Mouse (Mus musculus): ENCODE measurements around the gene Cacna1d. TPM values are rescaled to one million over a fixed set of nuclear protein-coding genes. Genes with fewer than 3 reads are reported as not detected.

Gene Cacna1d
- total and polyA plus RNA-seq, 3 experiments = 0.04 to 0.66 (median 0.08) TPM

DNA sequence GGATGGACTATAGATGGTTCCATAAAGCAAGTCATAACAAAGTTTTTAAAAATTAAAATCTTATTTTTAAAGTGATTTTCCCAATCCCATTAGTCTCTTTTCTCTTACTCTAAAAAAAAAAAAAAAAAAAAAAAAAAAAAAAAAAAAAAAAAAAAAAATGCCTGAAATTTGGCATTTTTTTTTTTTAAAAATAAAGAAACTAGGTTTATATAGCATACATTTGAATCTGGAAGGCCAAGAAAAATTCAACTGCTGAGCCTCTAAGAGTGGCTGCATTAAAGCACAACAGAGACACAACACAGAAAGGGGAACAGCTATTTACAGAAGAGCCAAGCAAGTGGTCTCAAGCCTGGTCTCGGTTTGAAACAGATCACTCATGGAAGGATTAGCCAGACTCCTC, 112.9 kb downstream of the Cacna1d start:
- Histone ChIP-seq H3K9ac (ENCODE audit: insufficient read depth, low read depth) (no peak overlapping the region), H3K9me3 (replicated peaks; ENCODE audit: low read length) (peaks cover 3% of the 10 kb centered on the region), H3K27ac (ENCODE audit: insufficient read depth, low read depth) (no peak overlapping the region), H3K36me3 (replicated peaks in 1 of 2; ENCODE audit: control insufficient read depth in 1 of 2, insufficient read depth in 1 of 2, low read length in 1 of 2) (no peaks in the 10 kb centered on the region), H3K79me2 (replicated peaks; ENCODE audit: control insufficient read depth, extremely low read depth, insufficient read depth, poor library complexity, severe bottlenecking) (no peaks in the 10 kb centered on the region), H3K4me2 (ENCODE audit: insufficient read depth, low read depth, poor library complexity, severe bottlenecking) (no peak overlapping the region), H3K27me3 (replicated peaks) (no peaks in the 10 kb centered on the region), H3K4me1 (ENCODE audit: control insufficient read depth in 1 of 2, insufficient read depth in 2 of 2) (no peaks in the 10 kb centered on the region), H3K4me3 (replicated peaks in 1 of 3; ENCODE audit: low read depth in 2 of 3, low read length in 2 of 3, poor library complexity in 1 of 3) (no peak overlapping the region)
- in situ Hi-C loops (cut with MboI; ENCODE audit: low pct_ligation_motif_present, low pct_unique_long_range_greater_than_20kb, low sequenced_read_pairs) (no loop called here), dilution Hi-C loops (cut with MboI; ENCODE audit: extremely low pct_ligation_motif_present, extremely low pct_unique_long_range_greater_than_20kb, low sequenced_read_pairs) (no loop called here)
- TF ChIP-seq MAX (IDR thresholded peaks at IDR 0.05; ENCODE audit: low read length) (no peak), HCFC1 (IDR thresholded peaks at IDR 0.05; ENCODE audit: low read depth, low read length) (no peak), ZNF384 (IDR thresholded peaks at IDR 0.05; ENCODE audit: low read depth, low read length) (peak; percentile 62; the same call in 1 of the 2 replicates), CHD2 (IDR thresholded peaks at IDR 0.05; ENCODE audit: low read length) (no peak)
- DNase-seq (ENCODE audit: extremely low read depth) = no peak

DNA sequence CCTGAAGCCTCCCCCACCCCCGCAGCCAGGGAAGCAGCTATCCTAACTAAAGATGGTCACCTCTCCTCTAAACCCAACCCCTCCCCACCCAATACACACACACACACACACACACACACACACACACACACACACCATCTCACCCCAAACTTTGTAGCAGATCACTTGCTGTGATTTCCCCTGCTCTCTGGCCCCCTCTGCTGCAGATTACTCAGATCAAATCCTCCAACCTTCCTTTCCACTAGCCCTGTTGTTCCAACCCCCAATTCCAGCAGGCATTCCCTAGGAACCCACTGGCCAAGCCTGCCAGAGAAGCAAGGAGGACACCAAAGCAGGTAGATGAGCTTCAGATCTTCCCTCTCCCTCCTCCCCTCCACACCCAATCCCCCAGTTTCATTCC, 118.4 kb downstream of the Cacna1d start:
- Histone ChIP-seq H3K4me3 (replicated peaks in 1 of 3; ENCODE audit: low read depth in 2 of 3, low read length in 2 of 3, poor library complexity in 1 of 3) (no peak overlapping the region), H3K79me2 (replicated peaks; ENCODE audit: control insufficient read depth, extremely low read depth, insufficient read depth, poor library complexity, severe bottlenecking) (no peaks in the 10 kb centered on the region), H3K9me3 (replicated peaks; ENCODE audit: low read length) (peaks cover 3% of the 10 kb centered on the region), H3K4me2 (ENCODE audit: insufficient read depth, low read depth, poor library complexity, severe bottlenecking) (no peak overlapping the region), H3K27me3 (replicated peaks) (no peaks in the 10 kb centered on the region), H3K9ac (ENCODE audit: insufficient read depth, low read depth) (no peak overlapping the region), H3K4me1 (ENCODE audit: control insufficient read depth in 1 of 2, insufficient read depth in 2 of 2) (peaks cover 5 to 26% of the 10 kb centered on the region in 2 experiments; a peak in 3 of 4 replicates), H3K36me3 (replicated peaks in 1 of 2; ENCODE audit: control insufficient read depth in 1 of 2, insufficient read depth in 1 of 2, low read length in 1 of 2) (no peaks in the 10 kb centered on the region), H3K27ac (ENCODE audit: insufficient read depth, low read depth) (no peak overlapping the region)
- TF ChIP-seq ELF1 (IDR thresholded peaks at IDR 0.05; ENCODE audit: low read depth, low read length) (no peak), TCF12 (IDR thresholded peaks at IDR 0.05; ENCODE audit: low read depth, low read length) (no peak), ZNF384 (IDR thresholded peaks at IDR 0.05; ENCODE audit: low read depth, low read length) (no peak), KAT2A (IDR thresholded peaks at IDR 0.05; ENCODE audit: insufficient replicate concordance, low read length) (no peak), USF1 (IDR thresholded peaks at IDR 0.05; ENCODE audit: low read depth, low read length) (no peak), SIN3A (IDR thresholded peaks at IDR 0.05; ENCODE audit: low read length) (no peak), TBP (conservative IDR thresholded peaks at IDR 0.05; ENCODE audit: low read depth, low read length) (no peak), MAZ (IDR thresholded peaks at IDR 0.05; ENCODE audit: low read depth, low read length) (no peak), UBTF (IDR thresholded peaks at IDR 0.05; ENCODE audit: low read depth, low read length) (no peak), SMC3 (IDR thresholded peaks at IDR 0.05; ENCODE audit: low read depth, low read length) (peak; percentile 65), MEF2A (IDR thresholded peaks at IDR 0.05; ENCODE audit: borderline replicate concordance, low read depth, low read length) (no peak), RAD21 (IDR thresholded peaks at IDR 0.05; ENCODE audit: low read depth, low read length) (peak; percentile 49), CTCF (conservative IDR thresholded peaks at IDR 0.05 in 1 of 2, IDR thresholded peaks at IDR 0.05 in 1 of 2; ENCODE audit: low read depth in 2 of 2, low read length in 2 of 2) (peak in 1 of 2 experiments; percentile 51; a peak in 2 of 4 replicates)
- no peak for DNase-seq (ENCODE audit: extremely low read depth)
- dilution Hi-C loops (cut with MboI; ENCODE audit: extremely low pct_ligation_motif_present, extremely low pct_unique_long_range_greater_than_20kb, low sequenced_read_pairs) = no loop called here
- in situ Hi-C loops (cut with MboI; ENCODE audit: low pct_ligation_motif_present, low pct_unique_long_range_greater_than_20kb, low sequenced_read_pairs) = loop anchor here (5.0 kb wide), 1 partner anchor 241 kb away; no protein-coding TSS in a partner anchor

All from CH12.LX (cell line).